ENCODE assay signal across 36 mouse cellular contexts in genomic region chr14:30958517-30958916, GRCm38 (mm10). TPM values are rescaled to one million over a fixed set of nuclear protein-coding genes. Genes with fewer than 3 reads are reported as not detected.
"Had no signal": no experiment of that assay in that cellular context is flagged by ENCODE, and none has a peak within 500 bp of the region (broad histone marks: within the 10 kb centered on the region; RNA-seq: fewer than 3 reads in every experiment).

No protein-coding gene starts in this region.

- H3K36me3 ChIP-seq: heart, embryonic 12.5 days had no signal

- DNase-seq: gastrocnemius, adult 2 months; gastrocnemius, postnatal 10 days; gastrocnemius, postnatal 25 days; heart, adult 18-20 months; heart, postnatal 10 days; heart, postnatal 36 days; kidney, adult 11 months; kidney, adult 2 months; kidney, adult 9 months; kidney, postnatal 14 days; kidney, postnatal 36 days; layer of hippocampus, adult 9-11 months; layer of hippocampus, postnatal 36 days had no signal

- H3K4me2 ChIP-seq: heart, embryonic 12.5 days; hindbrain, embryonic 13.5 days; hindbrain, embryonic 15.5 days; kidney, embryonic 15.5 days; limb, embryonic 12.5 days had no signal

- H3K4me3 ChIP-seq: gastrocnemius, adult 2 months; heart, embryonic 10.5 days; heart, embryonic 12.5 days; hindbrain, embryonic 13.5 days; hindbrain, embryonic 15.5 days; kidney, embryonic 15.5 days; limb, embryonic 10.5 days; limb, embryonic 12.5 days had no signal

- H3K4me1 ChIP-seq: heart, embryonic 10.5 days; heart, embryonic 12.5 days; hindbrain, embryonic 13.5 days; hindbrain, embryonic 15.5 days; kidney, embryonic 15.5 days; limb, embryonic 10.5 days; limb, embryonic 12.5 days had no signal

- H3K27me3 ChIP-seq: heart, embryonic 12.5 days; hindbrain, embryonic 13.5 days; hindbrain, embryonic 15.5 days; kidney, embryonic 15.5 days; limb, embryonic 12.5 days had no signal

- H3K27ac ChIP-seq: gastrocnemius, adult 2 months; heart, embryonic 10.5 days; hindbrain, embryonic 13.5 days; hindbrain, embryonic 15.5 days; hindbrain, postnatal 0 days; kidney, embryonic 15.5 days; kidney, postnatal 0 days; limb, embryonic 10.5 days; limb, embryonic 12.5 days had no signal

- H3K9me3 ChIP-seq: heart, embryonic 10.5 days; heart, embryonic 12.5 days; hindbrain, embryonic 13.5 days; hindbrain, embryonic 15.5 days; kidney, embryonic 15.5 days; limb, embryonic 10.5 days; limb, embryonic 12.5 days had no signal

- H3K9ac ChIP-seq: heart, embryonic 12.5 days; hindbrain, embryonic 13.5 days; hindbrain, embryonic 15.5 days; kidney, embryonic 15.5 days; limb, embryonic 12.5 days had no signal

- ATAC-seq: hindbrain, postnatal 0 days; intestine, embryonic 16.5 days had no signal

RNA-seq across cellular contexts. Expression of gene Itih1, which starts 15.4 kb away (rescaled TPM):
- total RNA-seq: gastrocnemius, adult 2 months; gastrocnemius, postnatal 25 days; granulocyte monocyte progenitor cell, adult 5-6 weeks; heart, adult 18-20 months; heart, adult 8-10 months; heart, postnatal 10 days; heart, postnatal 36 days; hematopoietic stem cell, adult 5-6 weeks; hindbrain, postnatal 0 days; layer of hippocampus, adult 18-20 months; layer of hippocampus, adult 8-10 months; layer of hippocampus, postnatal 14 days; layer of hippocampus, postnatal 36 days; left cerebral cortex, adult 18-20 months; left cerebral cortex, adult 8-10 months; left cerebral cortex, postnatal 10 days; left cerebral cortex, postnatal 36 days had no signal
- polyA plus RNA-seq: heart, embryonic 14.5 days; hindbrain, embryonic 11.5 days; hindbrain, embryonic 13.5 days; hindbrain, embryonic 15.5 days; hindbrain, postnatal 0 days; intestine, embryonic 14.5 days; limb, embryonic 10.5 days had no signal

RNA-seq across cellular contexts. Expression of gene Itih3, which starts 35.0 kb away (rescaled TPM):
- total RNA-seq: granulocyte monocyte progenitor cell, adult 5-6 weeks; hematopoietic stem cell, adult 5-6 weeks had no signal
- polyA plus RNA-seq: hindbrain, embryonic 11.5 days; limb, embryonic 10.5 days; limb, embryonic 12.5 days had no signal
